Mouse (Mus musculus) brain, embryonic 14.5 days (tissue): ENCODE measurements around the gene Slit3. TPM values are rescaled to one million over a fixed set of nuclear protein-coding genes. Genes with fewer than 3 reads are reported as not detected.
A peak's percentile ranks its signal among the peaks of the same experiment; 100 is the strongest.

ENCODE experiments used
- DNase-seq: peaks from one replicate; pipeline ENCODE4 v3.0.0-alpha.2; 2011; ENCODE audit warnings: low read depth
- CTCF ChIP-seq: fragments of 200-500 bp; IDR thresholded peaks from 2 replicates; pipeline ENCODE4 v1.5.1; 2012; ENCODE audit warnings: inconsistent platforms, mild to moderate bottlenecking, moderate library complexity, borderline replicate concordance; ENCODE audit not compliant: insufficient read depth, insufficient read length; ENCODE audit errors: extremely low read depth
- POLR2A ChIP-seq: fragments of 200-500 bp; IDR thresholded peaks from 2 replicates; pipeline ENCODE4 v1.6.1; 2012; ENCODE audit warnings: mild to moderate bottlenecking, inconsistent platforms, borderline replicate concordance; ENCODE audit not compliant: poor library complexity, insufficient read depth, insufficient read length, severe bottlenecking; ENCODE audit errors: extremely low read depth
- polyA plus RNA-seq: library from polyadenylated mRNA; depleted of rRNA; stranded (reverse); fragments of >200 nt; gene quantifications from 2 replicates; pipeline ENCODE4 v1.2.3, GENCODE M21; 2012; rRNA removed

The Slit3 gene
- 5.1 and 9.3 TPM in 2 replicates for polyA plus RNA-seq

DNA sequence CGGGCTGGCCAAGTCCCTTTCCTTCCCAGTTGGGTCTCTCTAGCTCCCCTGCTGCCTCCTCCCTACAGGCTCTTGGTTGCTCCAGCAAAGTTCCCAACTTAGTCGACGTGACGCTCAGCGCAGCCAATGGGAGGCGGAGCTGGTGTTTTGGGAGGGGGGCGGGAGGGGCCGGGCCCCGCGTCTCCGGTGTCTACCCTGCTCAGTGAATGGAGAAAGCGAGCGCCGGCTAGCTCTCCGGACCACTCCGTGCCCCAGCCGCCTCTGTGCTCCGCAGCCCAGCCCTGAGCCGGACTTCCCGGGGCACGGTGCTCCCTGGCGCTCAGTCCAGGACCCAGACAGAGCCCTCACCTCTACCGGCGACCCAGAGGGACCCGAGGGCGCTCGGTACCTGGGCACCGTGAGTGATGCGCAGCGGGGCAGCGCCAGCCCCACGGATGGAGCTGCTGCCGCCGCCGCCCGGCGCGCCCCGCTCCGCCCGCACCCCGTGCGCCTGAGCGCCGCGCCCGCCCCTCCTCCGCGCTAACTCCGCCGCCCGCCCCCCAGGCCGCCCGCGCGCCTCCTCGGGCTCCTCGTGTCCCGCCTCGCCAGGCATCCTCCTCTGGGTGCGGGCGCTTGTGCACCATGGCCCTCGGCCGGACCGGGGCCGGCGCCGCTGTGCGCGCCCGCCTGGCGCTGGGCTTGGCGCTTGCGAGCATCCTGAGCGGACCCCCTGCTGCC is at the start of gene Slit3:
Gene Slit3, plus strand, starts transcription at position 331 of the 717 bp plus-strand sequence.
- DNase-seq: peak; percentile 71

DNA sequence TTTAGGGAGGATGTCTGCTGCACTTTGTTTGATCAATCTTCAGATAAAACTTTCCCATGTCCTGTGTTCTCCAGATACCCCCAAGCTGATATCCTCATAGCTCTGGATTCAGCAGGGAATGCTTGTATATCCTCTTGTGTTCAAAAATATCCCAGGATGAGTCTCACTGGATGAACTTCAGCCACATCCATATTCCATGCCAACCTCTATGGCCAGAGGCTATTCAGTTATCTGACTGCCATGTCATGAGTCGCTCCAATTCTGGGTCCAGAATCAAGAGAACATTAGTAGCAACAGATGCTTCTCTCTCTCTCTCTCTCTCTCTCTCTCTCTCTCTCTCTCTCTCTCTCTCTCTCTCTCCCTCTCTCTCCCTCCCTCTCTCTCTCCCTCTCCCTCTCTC is 49.6 kb upstream of the Slit3 start:
- TF ChIP-seq POLR2A (no peak), CTCF (no peak)
- no peak for DNase-seq

More for the DNA sequence above, at the start of gene Slit3:
- TF ChIP-seq POLR2A (no peak), CTCF (no peak)

DNA sequence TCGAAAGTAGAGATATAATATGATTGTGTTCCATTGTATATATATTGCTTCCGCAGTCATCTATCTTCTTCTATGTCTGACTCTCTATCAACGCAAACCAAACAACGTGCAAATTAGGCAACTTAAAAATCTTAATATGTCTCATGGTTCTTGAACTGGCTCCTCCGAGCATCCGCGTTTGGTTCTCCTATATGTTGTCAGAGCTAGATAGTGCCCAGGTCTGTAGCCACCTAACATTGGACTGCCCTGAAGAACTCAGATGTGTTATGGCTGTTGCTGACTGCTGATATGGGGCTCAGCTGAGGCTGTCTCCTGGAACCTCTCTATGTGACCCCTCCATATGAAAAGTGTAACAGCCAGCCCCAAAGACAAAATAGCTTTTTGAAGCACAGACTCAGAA is 45.6 kb upstream of the Slit3 start:
- TF ChIP-seq CTCF: no peak
- TF ChIP-seq POLR2A: no peak
- no peak for DNase-seq

DNA sequence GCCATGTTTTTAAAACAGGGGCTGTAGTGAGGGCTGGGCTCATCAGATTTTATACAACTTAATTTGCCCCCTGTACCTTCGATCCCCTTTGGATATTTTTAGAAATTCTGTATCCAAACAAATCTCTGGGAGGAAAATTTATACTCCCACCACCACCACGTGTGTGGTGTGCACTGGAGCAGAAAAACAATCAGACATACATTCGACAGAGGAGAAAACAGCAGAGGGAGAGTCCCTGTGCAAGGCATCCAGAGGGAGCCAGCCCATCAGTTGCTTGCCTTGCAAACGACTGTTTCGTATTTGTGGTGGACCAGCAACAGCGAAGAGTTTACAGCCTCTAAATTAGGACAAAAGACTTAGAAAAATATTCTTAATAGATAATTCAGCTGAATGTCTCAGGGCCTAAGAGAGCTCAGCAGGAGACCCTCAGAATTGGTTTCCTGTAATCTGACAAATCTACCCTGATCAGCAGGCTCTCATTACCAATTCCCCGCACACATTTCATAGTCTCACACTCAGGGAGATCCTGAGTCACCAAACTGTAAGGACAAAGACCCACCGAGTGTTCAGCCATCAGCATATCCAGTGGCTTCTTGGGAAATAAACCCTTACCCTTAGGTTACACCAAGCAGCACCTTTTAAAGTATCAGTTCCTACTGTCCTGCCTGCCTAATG is 40.4 kb upstream of the Slit3 start:
- DNase-seq: peak; percentile 52
- no peak for TF ChIP-seq POLR2A
- TF ChIP-seq CTCF: no peak

GRCm38 (mm10) chr11:35082297-35082696 is 38.7 kb upstream of the Slit3 start:
- no peak for DNase-seq
- TF ChIP-seq CTCF (no peak), POLR2A (no peak)

- DNase-seq: no peak
- TF ChIP-seq CTCF (no peak), POLR2A (no peak)
Measured at GRCm38 (mm10) chr11:35083049-35083448, 38.0 kb upstream of the Slit3 start.

DNA sequence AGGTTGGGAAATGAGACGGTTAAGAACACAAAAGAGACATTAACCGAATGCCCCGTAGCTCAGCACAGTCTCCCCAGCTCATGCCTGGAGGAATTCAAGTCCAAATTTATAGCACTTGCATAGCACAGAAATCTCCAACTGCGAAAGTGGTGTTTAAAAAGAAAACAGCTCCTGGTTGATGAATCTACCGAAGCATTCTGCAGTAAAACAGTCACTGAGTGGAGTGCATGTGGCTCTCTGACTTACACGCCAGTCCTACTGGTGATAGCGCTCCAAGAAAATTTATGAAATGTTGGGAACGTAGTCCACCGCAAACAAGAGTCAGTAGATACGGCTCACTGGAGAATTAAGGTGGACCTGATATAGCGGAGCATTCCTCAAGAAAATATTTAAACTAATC is 35.7 kb upstream of the Slit3 start:
- DNase-seq: no peak
- TF ChIP-seq CTCF: no peak
- TF ChIP-seq POLR2A: no peak

- TF ChIP-seq CTCF (no peak), POLR2A (no peak)
- DNase-seq: no peak
Measured at GRCm38 (mm10) chr11:35086029-35086428, 35.0 kb upstream of the Slit3 start.

DNA sequence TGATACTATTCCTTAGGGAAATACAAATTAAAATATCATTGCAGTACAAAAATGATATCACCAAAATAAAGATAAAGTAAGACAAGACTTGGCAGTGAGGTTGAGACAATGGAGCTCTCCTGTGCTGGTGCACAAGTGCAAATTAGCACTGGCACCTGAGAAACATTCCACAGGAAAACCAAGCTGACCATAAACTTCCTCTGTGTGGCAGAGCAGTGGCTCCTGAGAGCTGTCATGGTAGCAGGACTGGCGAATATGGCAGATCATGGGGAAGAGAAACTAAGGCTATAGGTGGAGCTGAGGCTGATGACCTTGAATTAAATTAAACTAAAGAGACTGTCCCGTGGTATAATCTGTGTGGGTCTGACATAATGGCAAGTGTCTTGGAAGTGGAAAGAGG is 33.6 kb upstream of the Slit3 start:
- DNase-seq: no peak
- TF ChIP-seq POLR2A: no peak
- TF ChIP-seq CTCF: no peak

GRCm38 (mm10) chr11:35088136-35088535 is 32.9 kb upstream of the Slit3 start:
- TF ChIP-seq POLR2A (no peak), CTCF (no peak)
- DNase-seq: no peak

DNA sequence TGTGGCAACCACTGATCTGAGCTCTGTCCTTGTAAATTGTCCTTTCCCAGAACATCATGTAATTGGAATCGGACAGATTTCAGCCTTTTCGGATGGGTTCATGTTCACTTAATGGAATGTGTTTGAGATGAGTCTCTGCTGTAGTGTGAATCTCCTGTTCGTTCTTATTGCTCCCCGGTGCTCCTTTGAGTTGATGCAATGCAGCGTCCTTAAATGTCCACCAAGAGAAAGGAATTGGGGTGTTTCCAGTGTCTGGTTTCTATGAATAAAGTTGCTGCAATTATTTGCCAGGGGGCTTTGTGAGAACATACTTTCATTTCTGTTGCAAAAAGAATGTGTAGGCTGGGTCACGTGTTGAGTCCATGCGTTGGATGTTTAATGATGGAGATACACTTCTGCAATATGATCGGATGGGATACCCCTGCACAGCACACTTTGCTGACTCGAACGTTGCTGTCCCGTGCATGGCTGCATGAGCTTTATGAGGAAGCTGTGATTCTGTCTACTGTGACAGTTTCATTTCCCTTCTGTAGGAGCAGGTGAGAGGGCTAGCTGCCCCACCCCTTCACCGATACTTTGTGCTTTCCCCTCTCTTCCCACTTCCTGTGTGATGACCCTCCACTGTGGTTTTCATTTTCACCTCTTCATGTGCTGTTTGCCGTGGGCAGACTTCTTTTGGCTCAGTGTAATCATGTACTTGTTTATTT is 30.2 kb upstream of the Slit3 start:
- TF ChIP-seq POLR2A (no peak), CTCF (no peak)
- no peak for DNase-seq

- peak; percentile 86 for DNase-seq
- TF ChIP-seq CTCF: no peak
- no peak for TF ChIP-seq POLR2A
Measured at GRCm38 (mm10) chr11:35096538-35096937, 24.5 kb upstream of the Slit3 start.

DNA sequence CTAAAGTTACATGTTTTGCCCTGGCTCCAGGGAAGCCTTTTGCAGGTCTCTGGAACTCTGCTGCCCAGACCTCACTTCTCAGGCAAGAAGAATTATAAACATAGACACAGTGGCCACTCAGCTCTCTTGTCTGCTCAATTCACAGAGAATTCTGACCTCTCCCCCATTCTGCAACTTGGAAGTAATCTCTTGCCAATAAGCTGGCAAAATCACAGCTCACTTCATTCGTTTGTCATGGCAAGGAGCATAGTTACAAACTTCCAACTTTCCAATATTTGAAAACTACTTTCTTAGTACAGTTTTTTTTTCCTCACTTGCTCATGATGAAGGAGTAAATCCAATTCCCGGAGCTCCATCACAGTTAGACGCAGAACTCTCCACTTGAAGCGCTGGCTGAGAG is 11.2 kb upstream of the Slit3 start:
- TF ChIP-seq CTCF (no peak), POLR2A (no peak)
- no peak for DNase-seq
